Mouse (Mus musculus) erythroblast, embryonic 14.5 days (primary cell): ENCODE data around the gene Ube2q1.

Experiments
- GATA1 ChIP-seq: IDR thresholded peaks from 2 replicates; pipeline ENCODE4 v1.6.1; 2012; ENCODE audit warnings: low read length, inconsistent platforms, mixed read lengths
- TAL1 ChIP-seq: IDR thresholded peaks from 3 replicates; pipeline ENCODE4 v1.6.1; 2012; ENCODE audit warnings: low read length, inconsistent platforms, mixed read lengths

- no peak; the same call in 2 of the 3 replicates for TF ChIP-seq TAL1
- peak; percentile 26; the same call in 1 of the 2 replicates for TF ChIP-seq GATA1
These were observed 34.5 kb downstream of the Ube2q1 start for GRCm38 (mm10) chr3:89807881-89808280.
